Mouse (Mus musculus): Measurements from ENCODE around the gene Kbtbd6. TPM values are rescaled to one million over a fixed set of nuclear protein-coding genes. Genes with fewer than 3 reads are reported as not detected.
A peak's percentile ranks its signal among the peaks of the same experiment; 100 is the strongest.
"Not testable (repeated sequence)": the region's sequence is repeated elsewhere in the genome, so short reads cannot be mapped to it uniquely, and the experiment has no call there.

Gene Kbtbd6
- under 1 TPM; 0.38 to 0.45 TPM for total RNA-seq (2021)
- long read RNA-seq, experiment 1, partial matches to known transcripts, result 0 of 2 reads
- long read RNA-seq, experiment 1, other reads (novel, unspliced or antisense), result 0 of 2 reads
- long read RNA-seq, experiment 2, result 0 reads

DNA sequence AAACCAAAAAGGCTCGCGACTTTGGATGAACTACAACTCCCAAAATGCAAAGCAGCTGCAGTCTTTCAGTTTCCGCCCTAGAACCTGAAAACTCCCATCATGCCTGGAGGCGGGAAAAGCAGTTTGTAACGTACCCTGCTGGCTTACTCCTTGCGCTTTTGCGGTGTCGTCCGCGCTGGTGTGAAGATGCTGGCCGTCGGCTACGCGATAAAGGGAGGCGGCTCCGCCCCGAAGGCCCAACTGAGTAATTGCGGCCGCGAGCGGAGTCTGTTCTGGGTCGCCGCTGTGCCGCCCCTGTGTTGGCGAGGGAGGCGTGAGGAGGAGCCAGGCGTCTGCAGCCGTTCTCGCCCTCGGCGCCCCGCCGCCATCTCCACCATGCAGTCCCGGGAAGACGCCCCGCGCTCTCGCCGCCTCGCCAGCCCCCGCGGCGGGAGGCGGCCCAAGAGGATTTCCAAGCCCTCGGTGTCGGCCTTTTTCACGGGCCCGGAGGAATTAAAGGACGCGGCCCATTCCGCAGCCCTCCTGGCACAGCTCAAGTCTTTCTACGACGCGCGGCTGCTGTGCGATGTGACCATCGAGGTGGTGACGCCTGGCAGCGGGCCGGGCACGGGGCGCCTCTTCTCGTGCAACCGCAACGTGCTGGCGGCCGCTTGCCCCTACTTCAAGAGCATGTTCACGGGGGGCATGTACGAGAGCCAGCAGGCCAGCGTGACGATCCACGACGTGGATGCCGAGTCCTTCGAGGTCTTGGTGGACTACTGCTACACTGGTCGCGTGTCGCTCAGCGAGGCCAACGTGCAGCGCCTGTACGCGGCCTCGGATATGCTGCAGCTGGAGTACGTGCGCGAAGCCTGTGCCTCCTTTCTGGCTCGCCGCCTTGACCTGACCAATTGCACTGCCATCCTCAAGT is at the start of gene Kbtbd6:
TSS of gene Kbtbd6 (plus strand) at position 155 of the 910 bp plus-strand sequence.
- peak; percentile 60 for DNase-seq

DNA sequence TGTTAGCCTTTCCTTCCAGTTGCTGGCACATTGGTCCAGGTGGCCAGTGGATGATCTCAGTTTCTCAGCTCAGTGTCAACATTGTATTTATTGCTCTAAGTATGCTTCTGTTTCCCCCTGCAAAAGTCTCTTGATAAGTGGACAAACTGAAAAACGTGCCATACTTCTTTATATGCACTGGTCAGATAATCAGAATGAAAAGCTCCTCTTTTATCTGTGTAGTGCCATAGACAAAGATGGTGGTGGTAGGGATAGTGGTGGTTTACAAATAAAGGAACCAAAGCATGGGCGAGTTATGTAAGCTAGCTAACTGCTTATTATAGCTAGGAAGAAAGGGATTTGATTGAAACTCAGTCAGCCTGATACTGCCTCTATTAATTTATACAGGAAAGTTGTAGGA is 44.0 kb upstream of the Kbtbd6 start:
- DNase-seq, result no peak

DNA sequence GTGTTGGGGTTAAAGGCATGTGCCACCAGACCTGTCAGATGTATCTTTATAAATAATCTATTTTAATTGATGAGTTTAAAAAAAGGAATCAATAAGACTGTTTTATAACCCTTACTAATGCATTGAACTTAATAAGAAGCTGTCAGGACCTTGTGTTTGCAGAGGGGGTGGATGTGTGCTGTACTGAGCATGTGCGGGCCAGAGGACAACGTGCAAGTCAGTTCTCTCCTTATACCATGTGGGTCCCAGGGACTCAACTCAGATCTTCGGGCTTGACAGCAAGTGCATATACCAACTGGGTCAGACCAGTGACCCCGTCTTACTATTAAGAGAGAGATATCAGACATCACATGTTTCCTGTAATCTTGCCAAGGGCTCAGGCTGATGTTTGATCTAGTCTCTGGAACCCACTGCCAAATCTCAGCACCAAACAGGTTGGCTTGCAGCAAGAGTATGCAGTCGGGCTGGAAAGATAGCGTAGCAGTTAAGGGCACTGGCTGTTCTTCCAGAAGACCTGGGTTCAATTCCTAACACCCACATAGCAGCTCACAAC is 42.3 kb upstream of the Kbtbd6 start:
- no peak for DNase-seq

DNA sequence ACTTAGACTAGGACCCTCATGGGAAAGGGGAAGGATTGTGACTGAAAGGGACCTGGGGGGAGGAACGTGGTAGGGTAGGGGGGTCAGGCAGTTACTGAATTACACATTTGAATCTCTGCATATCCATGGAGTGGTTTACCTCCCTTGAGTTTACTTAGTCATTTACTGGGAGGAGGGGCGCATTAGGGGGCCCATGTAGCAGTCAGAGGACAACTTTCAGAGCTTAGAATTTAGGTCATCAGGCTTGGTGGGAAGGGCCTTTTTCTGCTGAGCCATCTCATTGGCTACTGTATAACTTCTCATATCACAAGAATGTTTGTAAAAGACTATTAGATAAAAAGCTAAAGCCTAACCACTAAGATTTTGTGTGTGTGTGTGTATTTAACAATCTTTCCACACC is 41.0 kb upstream of the Kbtbd6 start:
- no peak for DNase-seq

DNA sequence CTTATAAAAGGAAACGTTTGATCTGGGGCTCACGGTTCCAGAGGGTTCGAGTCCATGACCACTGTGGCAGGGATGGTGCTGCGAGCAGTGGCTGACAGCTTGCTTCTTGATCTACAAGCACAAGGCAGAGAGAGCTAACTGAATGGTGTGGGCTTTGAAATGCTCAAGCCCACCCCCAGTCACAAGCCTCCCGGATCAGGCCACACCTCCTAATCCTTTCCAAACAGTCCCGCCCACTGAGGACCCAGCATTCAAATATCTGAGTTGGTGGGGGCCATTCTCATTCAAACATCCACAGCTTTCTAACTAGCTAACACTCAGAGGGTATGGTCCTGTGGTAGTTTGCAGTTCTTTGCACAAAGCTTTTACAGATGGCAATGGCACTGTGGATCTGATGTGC is 38.5 kb upstream of the Kbtbd6 start:
- DNase-seq, result no peak

DNA sequence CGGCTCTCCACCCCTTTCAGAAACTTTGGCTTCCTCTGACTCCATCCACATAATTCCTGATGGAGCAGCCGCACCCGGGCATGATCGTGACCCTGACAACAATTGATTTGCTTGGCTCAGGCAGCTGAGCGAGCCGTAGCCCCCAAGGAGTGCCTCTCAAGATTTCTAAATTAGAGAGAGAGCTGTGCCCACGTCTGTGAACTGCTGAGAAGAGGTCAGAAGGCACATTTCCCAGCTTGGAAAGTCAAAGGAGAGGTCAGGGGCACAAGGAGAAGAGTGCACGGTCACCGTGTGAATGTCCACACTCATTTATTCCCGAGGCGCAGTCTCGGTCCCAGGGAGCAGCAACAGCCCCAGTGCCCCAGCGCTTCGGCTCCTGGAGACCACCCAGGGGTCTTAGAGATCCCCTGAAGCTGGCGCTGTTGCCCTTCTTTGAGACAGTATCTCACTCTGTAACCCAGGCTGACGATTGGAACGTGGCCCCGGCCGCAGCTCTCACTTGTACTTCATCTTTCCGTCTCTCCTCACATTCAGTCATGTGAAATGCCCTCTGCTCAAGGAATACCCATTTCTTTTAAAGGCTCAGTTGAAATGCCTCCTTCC is 31.5 kb upstream of the Kbtbd6 start:
- DNase-seq, result no peak

DNA sequence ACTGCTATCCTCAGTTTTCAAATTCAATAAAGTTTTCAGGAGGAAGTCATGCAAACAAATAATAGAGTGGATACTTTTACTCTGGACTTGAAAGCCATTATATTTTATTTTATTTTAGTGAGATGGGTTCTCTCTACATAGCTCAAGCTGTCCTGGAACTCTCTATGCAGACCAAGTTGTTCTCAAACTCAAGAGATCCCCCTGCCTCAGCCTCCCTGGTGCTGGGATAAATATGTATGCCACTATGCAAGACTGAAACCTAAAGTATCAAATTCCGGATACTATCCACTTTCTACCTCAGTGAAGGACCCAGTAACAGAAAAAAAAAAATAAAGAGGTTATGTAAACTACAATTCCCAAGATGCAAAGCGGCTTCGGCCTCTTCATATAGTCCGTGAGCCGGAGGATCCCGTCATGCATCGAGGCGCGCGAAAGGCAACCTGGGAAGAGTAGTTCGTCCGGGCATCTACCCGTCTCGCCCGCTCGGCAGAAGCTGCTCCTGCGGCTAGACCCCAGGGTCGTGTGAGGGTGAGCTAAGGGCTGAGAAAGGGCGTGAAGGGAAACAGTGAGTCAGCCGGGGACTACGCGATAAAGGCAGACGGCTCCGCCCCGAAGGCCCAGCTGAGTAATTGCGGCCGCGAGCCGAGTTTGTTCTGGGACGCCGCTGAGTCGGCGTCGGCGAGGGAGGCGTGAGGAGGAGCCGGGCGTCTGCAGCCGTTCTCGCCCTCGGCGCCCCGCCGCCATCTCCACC is 25.5 kb upstream of the Kbtbd6 start, which contains the start of gene Kbtbd7:
TSS of gene Kbtbd7 (plus strand) at position 533 of the 751 bp plus-strand sequence.
- peak; percentile 82 for DNase-seq

DNA sequence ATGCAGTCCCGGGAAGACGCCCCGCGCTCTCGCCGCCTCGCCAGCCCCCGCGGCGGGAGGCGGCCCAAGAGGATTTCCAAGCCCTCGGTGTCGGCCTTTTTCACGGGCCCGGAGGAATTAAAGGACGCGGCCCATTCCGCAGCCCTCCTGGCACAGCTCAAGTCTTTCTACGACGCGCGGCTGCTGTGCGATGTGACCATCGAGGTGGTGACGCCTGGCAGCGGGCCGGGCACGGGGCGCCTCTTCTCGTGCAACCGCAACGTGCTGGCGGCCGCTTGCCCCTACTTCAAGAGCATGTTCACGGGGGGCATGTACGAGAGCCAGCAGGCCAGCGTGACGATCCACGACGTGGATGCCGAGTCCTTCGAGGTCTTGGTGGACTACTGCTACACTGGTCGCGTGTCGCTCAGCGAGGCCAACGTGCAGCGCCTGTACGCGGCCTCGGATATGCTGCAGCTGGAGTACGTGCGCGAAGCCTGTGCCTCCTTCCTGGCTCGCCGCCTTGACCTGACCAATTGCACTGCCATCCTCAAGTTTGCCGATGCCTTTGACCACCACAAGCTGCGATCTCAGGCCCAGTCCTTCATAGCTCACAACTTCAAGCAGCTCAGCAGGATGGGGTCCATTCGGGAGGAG is 24.8 kb upstream of the Kbtbd6 start:
- DNase-seq, result not testable (repeated sequence)

DNA sequence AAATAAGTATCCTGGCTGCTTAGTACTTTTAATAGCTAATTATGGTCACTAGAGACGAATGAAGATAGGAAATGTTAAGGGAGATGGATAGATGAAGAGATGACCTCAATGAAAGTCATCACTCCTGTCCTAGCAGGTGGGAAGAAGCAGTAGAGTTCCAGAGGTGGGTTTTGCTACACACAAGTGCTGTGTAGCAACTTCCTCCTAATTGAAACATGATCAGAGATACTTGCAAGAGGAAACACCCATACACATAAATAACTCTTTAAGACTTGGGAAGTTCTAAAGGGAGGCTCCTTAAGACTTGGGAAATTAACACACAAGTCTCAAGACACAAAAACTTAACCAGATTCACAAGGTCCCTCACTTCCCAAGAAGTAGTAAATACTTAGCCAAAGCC is 17.6 kb upstream of the Kbtbd6 start:
- no peak for DNase-seq

DNA sequence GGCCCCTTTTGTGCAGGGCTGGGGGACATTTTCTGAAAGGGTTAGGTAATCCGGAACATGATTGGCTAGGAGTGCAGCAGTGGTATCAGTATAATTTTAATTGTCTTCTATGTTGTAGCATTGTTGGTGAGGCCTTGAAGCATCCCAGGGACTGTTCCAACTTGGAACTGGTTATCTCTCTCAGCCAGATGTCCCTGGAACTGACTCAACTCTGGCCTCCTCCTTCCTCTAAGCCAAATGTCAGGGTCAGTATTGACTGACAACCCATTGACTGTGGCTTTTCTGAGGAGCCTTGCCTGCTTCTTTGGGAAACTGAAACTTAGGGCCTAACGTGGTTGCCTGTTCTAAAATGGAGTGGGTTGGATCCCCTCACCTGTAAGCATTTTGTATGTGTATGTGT is 11.0 kb upstream of the Kbtbd6 start:
- DNase-seq, result no peak

DNA sequence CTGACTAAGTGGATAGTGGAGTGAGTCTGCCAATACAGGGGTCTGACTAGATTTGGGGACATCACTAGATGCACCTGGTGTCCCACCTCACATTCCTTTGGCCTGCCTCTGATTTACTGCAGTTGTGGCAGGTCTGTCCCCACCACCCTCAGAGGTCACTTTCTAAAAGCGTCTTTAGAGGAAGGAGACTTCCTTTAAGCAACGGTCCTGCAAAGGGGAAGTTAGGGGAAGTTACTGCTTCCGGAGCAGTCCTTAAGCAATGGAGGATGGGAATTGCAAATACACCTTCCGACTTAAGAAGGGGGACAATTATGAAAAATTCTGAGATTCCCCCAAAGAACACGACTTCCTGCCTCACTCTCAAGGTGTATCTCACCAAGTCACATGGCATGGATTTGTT is 10.2 kb upstream of the Kbtbd6 start:
- DNase-seq, result no peak

DNA sequence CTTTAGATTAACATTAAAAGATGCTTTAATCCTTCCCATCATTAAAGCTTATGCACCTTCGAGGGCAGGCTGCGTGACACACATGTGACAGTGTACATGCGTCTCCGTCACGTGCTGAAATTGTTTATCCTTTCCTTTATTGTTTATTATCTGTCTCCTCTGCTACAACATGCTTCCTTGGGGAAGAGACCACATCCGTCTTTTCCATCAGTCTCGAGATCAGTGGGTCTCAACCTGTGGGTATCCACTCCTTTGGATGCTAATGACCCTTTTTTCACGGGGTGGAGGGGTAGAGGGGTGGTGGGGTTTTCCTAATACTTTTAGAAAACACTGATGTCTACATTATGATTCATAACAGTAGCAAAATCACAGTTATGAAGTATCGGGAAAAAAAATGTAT is 7.0 kb upstream of the Kbtbd6 start:
- DNase-seq, result no peak

DNA sequence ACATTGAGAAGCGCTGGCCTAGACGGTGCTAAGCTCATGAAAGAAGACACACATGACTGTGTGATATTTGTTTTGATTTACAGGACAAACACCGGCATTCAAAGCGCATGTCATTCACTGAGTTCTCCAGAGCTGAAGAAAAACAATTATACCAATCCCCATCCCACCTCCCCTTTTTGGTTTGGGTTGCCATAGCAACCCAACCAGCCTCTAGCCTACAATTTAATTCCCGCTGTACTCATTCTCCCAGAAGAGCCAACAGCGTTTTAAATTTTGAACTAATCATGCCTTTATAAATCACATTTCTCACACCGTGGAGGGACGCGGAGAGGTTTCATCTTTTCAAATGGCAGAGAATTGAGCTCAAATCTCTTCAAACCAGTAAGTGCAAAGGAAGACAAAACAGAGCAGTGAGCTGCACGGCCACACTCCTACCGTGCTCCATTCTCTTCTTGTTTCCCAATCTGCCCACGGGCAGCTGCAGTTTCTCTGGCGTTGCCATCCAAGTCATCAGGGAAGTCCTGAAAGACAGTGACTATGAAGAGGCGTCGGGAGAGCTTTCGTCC is 6.5 kb upstream of the Kbtbd6 start:
- DNase-seq, result no peak

DNA sequence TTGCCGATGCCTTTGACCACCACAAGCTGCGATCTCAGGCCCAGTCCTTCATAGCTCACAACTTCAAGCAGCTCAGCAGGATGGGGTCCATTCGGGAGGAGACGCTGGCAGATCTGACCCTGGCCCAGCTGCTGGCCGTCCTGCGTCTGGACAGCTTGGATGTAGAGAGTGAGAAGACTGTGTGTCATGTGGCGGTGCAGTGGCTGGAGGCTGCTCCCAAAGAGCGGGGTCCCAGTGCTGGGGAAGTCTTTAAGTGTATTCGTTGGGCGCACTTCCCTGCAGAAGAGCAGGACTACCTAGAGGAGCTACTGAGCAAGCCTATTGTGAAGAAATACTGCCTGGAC is 928 bp downstream of the Kbtbd6 start:
- DNase-seq, result not testable (repeated sequence)

DNA sequence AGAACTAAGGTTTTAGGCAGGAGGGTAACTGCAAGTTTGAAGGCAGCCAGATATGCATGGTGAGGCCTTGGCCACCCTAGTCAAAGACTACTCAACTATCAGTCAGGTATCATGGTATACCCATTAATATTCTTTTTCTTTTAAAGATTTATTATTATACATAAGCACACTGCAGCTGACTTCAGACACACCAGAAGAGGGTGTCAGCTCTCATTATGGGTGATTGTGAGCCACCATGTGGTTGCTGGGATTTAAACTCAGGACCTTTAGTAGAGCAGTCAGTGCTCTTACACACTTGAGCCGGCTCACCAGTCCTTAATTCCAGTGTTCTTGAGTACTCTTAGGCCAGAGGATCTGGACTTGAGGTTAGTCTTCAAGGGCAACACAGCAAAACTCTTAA is 8.8 kb downstream of the Kbtbd6 start:
- no peak for DNase-seq

DNA sequence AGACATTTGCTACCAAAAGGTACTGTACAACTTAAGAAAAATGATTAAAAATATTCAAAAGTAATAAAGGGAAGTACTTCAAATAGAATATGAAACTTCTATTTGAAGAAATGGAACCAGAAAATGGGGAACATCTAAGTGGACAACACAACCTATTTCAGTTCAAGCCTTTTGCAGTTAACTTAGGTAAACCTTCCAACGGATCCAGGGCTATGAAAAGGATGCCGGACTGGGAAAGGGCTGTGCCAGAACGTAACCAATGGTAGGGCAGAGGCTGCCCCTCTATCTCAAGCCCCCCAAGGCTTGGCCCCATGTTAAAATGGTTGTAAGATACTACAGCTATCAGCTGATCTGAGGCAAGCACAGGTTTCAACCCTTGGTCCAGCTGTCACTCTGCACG is 9.4 kb downstream of the Kbtbd6 start:
- no peak for DNase-seq

DNA sequence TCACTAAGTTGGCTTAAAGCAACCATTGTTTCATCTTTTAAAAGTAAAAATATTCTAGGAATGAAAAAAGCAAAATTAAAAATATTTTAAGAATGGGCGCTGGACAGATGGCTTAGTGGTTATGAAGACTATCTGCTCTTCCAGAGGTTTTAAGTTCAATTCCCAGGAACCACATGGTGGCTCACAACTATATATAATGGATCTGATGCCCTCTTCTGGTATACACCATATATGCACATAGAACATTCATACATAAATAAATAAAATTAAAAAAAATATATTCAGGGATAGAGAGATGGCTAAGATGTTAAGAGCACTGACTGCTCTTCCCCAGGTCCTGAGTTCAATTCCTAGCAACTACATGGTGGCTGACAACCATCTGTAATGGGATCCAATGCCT is 14.0 kb downstream of the Kbtbd6 start:
- DNase-seq, result no peak

DNA sequence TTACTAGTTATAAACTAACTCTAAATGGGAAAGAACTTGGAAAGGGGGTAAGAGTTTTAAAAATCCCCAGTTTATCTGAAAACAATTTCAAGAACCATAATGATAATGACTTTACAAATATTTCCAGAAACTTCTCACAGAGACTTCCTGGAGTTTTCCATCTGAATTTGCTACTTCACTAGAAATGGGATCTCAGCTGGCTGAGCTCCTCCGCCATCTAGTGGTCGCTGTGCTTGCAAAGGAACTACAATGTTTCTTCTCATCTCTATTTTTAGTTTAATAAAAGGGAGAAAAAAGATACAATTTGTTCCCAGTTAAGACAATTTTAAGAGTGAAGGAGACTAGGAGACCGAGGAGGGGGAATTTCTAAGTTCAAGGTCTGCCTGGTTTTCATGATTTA is 16.0 kb downstream of the Kbtbd6 start:
- peak; percentile 65 for DNase-seq

DNA sequence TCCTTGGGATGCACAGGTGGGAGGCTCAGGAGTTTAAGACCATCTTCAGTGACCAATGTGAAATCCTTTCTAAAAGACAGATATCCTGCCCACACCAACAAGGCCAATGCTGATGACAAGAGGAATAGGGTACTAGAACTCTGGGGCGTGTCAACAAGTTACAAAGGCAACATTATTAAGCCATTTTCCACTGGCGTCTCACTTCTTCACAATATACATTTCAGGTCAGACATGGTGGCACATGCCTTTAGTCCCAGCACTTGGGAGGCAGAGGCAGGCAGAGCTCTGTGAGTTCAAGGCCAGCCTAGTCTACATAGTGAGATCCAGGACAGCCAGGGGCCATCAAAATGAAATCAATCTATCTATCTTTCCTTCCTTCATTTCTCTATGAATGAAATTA is 21.7 kb downstream of the Kbtbd6 start:
- no peak for DNase-seq

DNA sequence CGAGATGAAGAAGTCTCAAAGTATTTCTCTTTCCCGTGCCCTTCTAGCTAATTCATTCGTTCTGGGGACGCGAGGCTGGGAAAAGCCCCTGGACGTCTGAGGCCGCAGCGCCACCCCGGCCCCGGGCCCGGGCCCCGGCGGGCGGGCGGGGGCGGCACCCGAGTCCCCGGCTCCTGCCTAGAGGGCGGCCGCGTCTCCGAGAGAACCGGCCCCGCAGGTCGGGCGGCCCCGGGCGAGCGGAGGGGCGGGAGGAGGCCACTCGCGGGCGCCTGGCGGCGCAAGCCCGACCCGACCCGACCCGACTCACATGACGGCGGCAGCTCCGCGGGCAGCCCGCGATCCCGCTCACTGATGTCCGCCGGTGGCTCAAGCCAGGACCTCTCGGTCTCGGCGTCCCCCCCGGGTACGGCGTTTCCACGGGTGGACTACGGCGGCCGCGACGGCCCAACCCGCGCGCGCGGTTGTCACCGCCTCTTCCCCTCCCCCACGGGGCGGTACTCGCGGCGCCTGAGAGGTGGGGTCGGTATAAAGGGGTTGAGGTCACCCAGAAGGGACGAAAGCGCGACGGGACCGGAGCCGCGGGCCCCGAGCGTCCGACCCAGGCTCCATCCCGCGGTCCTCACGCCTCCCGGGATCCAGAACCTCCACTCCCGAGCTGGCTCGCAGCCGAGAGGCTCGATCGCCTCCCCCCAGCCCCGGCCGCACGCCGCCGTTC is 29.1 kb downstream of the Kbtbd6 start, which contains the start of gene Elf1:
TSS of gene Elf1 (plus strand) at position 571 of the 715 bp plus-strand sequence.
- DNase-seq, result peak; percentile 98

Data from gastrocnemius, postnatal 10 days (tissue).